Mouse (Mus musculus) CH12.LX (cell line): Measurements from ENCODE around the gene Kirrel3. TPM values are rescaled to one million over a fixed set of nuclear protein-coding genes. Genes with fewer than 3 reads are reported as not detected.
A peak's percentile ranks its signal among the peaks of the same experiment; 100 is the strongest.

Experiments
- DNase-seq: peaks from one replicate; pipeline ENCODE4 v3.0.0-alpha.2; 2013; ENCODE audit errors: extremely low read depth
- H3K27ac ChIP-seq: 2 replicates; pipeline ENCODE4 v1.5.1; 2012; ENCODE audit warnings: low read depth, mild to moderate bottlenecking, control low read depth, moderate library complexity; ENCODE audit not compliant: insufficient read depth
- H3K27me3 ChIP-seq: replicated peaks from 2 replicates; pipeline ENCODE3; 2012; ENCODE audit warnings: inconsistent platforms
- H3K36me3 ChIP-seq, 2 experiments: replicated peaks in 1 of 2; 2 replicates each; pipeline versions ENCODE3 to v1.6.1; 2012; ENCODE audit warnings: inconsistent platforms in 1 of 2, low read length in 1 of 2, mild to moderate bottlenecking in 1 of 2, mixed read lengths in 1 of 2, moderate library complexity in 1 of 2; ENCODE audit not compliant: control insufficient read depth in 1 of 2, insufficient read depth in 1 of 2
- H3K4me1 ChIP-seq, 2 experiments: 2 replicates each; pipeline ENCODE4 v1.6.1; 2012; ENCODE audit warnings: inconsistent platforms in 1 of 2, moderate library complexity in 1 of 2; ENCODE audit not compliant: insufficient read depth in 2 of 2, control insufficient read depth in 1 of 2
- H3K4me2 ChIP-seq: 2 replicates; pipeline ENCODE4 v1.6.1; 2012; ENCODE audit warnings: low read depth, mild to moderate bottlenecking, control low read depth; ENCODE audit not compliant: poor library complexity, insufficient read depth, severe bottlenecking
- H3K4me3 ChIP-seq, 3 experiments: fragments of 150-350 bp in 1 of 3; sonication (generic) in 1 of 3; replicated peaks in 1 of 3; 2 replicates each; pipeline versions ENCODE3 to v1.5.1; 2011 to 2012; ENCODE audit warnings: low read depth in 2 of 3, low read length in 2 of 3, mild to moderate bottlenecking in 2 of 3, moderate library complexity in 2 of 3, control low read depth in 1 of 3, improper control_type of control experiment in 1 of 3, inconsistent platforms in 1 of 3, mixed read lengths in 1 of 3; ENCODE audit not compliant: poor library complexity in 1 of 3
- H3K79me2 ChIP-seq: replicated peaks from 2 replicates; pipeline ENCODE4 v1.6.1; 2012; ENCODE audit warnings: mild to moderate bottlenecking, moderate library complexity; ENCODE audit not compliant: control insufficient read depth, poor library complexity, insufficient read depth, severe bottlenecking; ENCODE audit errors: extremely low read depth
- H3K9ac ChIP-seq: 2 replicates; pipeline ENCODE4 v1.6.1; 2012; ENCODE audit warnings: low read depth, mild to moderate bottlenecking, control low read depth, moderate library complexity; ENCODE audit not compliant: insufficient read depth
- H3K9me3 ChIP-seq: replicated peaks from 2 replicates; pipeline ENCODE3; 2012; ENCODE audit warnings: low read length, inconsistent platforms, mixed read lengths
- CTCF ChIP-seq, 2 experiments: IDR thresholded peaks in 1 of 2; conservative IDR thresholded peaks in 1 of 2; 2 replicates each; pipeline ENCODE4 v1.5.1; 2011 to 2012; ENCODE audit warnings: low read depth in 2 of 2, low read length in 2 of 2, improper control_type of control experiment in 1 of 2, inconsistent platforms in 1 of 2, mild to moderate bottlenecking in 1 of 2, moderate library complexity in 1 of 2
- ETS1 ChIP-seq: conservative IDR thresholded peaks from 2 replicates; pipeline ENCODE4 v1.6.1; 2012; ENCODE audit warnings: low read depth, mild to moderate bottlenecking, inconsistent platforms, low read length, improper control_type of control experiment, moderate library complexity
- HCFC1 ChIP-seq: IDR thresholded peaks from 2 replicates; pipeline ENCODE4 v1.6.1; 2012; ENCODE audit warnings: low read depth, mild to moderate bottlenecking, inconsistent platforms, low read length, improper control_type of control experiment
- MAZ ChIP-seq: IDR thresholded peaks from 2 replicates; pipeline ENCODE4 v1.6.1; 2012; ENCODE audit warnings: low read depth, mild to moderate bottlenecking, inconsistent platforms, low read length, improper control_type of control experiment, moderate library complexity
- RAD21 ChIP-seq: IDR thresholded peaks from 2 replicates; pipeline ENCODE4 v1.6.1; 2011; ENCODE audit warnings: low read depth, mild to moderate bottlenecking, low read length, improper control_type of control experiment, moderate library complexity
- SMC3 ChIP-seq: IDR thresholded peaks from 2 replicates; pipeline ENCODE4 v1.6.1; 2011; ENCODE audit warnings: low read depth, low read length, improper control_type of control experiment
- TBP ChIP-seq: conservative IDR thresholded peaks from 2 replicates; pipeline ENCODE4 v1.6.1; 2011; ENCODE audit warnings: low read depth, low read length, improper control_type of control experiment
- TCF12 ChIP-seq: IDR thresholded peaks from 2 replicates; pipeline ENCODE4 v1.6.1; 2014; ENCODE audit warnings: low read depth, mild to moderate bottlenecking, inconsistent platforms, low read length, improper control_type of control experiment
- USF1 ChIP-seq: IDR thresholded peaks from 2 replicates; pipeline ENCODE4 v1.6.1; 2014; ENCODE audit warnings: low read depth, mild to moderate bottlenecking, inconsistent platforms, low read length, improper control_type of control experiment
- dilution Hi-C: fragments of 300-500 bp; cut with MboI; formaldehyde crosslinking; loops from 2 replicates; pipeline ENCODE4 v1.14.3; 2020; ENCODE audit warnings: low sequenced_read_pairs; ENCODE audit not compliant: extremely low pct_unique_long_range_greater_than_20kb, extremely low pct_ligation_motif_present
- in situ Hi-C: fragments of 300-500 bp; cut with MboI; formaldehyde crosslinking; loops from 3 replicates; pipeline ENCODE4 v1.14.3; 2019; ENCODE audit warnings: low sequenced_read_pairs, low pct_ligation_motif_present, low pct_unique_long_range_greater_than_20kb, mixed read lengths
- polyA plus RNA-seq: library from polyadenylated mRNA; unstranded; fragments of >175 nt; gene quantifications from 2 replicates; pipeline ENCODE4 v1.2.1, GENCODE M21; 2012; ENCODE audit warnings: low read depth; ENCODE audit not compliant: insufficient read length
- total RNA-seq, 2 experiments: library from RNA; depleted of rRNA; stranded (reverse); fragments of 300-350 nt in 1 of 2; fragments of >200 nt in 1 of 2; gene quantifications; 2 replicates each; pipeline ENCODE4 v1.2.3; 2012 to 2014

The Kirrel3 gene
- total and polyA plus RNA-seq, 3 experiments, result not detected

DNA sequence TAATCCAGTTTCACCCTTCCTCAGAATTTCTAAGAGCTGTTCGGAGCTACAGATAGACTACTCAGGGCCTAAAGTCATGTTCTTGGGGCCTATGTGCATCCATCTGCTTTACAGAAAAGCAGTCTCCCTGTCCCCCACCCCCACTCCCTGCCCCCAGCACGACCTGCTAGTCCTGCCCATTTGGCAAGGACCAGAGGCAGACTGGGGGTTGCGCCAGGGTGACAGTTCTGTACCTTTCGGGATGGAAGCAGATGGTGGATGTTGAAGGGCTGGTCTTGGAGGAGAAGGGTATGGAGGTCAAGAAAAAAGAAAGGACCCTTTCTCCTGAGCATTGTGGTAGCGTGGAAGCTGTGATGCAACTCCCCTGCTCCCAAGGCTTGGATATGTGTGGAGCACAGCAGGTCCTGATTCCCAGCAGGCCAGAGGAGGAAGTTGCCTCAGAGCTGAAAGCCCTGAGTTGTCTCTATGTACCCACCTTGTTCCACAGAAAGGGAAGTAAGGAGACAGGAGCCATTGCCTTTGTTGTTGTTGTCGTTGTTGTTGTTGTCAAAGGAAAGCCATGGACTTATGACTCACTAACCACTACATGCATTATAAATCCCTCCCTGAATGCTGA is 541.8 kb downstream of the Kirrel3 start:
- dilution Hi-C loops, result no loop called here
- Histone ChIP-seq H3K4me3 (no peak overlapping the region), H3K27ac (no peak overlapping the region), H3K4me1 (peaks cover 0 to 23% of the 10 kb centered on the region in 2 experiments; a peak in 2 of 4 replicates), H3K79me2 (no peaks in the 10 kb centered on the region), H3K4me2 (no peak overlapping the region), H3K36me3 (no peaks in the 10 kb centered on the region), H3K9me3 (no peaks in the 10 kb centered on the region), H3K9ac (no peak overlapping the region), H3K27me3 (no peaks in the 10 kb centered on the region)
- no peak for DNase-seq
- no peak for TF ChIP-seq TBP
- no peak for TF ChIP-seq MAZ
- TF ChIP-seq HCFC1, result no peak
- in situ Hi-C loops, result loop anchor here (25.0 kb wide), 1 partner anchor 510 kb away; no protein-coding TSS in a partner anchor

DNA sequence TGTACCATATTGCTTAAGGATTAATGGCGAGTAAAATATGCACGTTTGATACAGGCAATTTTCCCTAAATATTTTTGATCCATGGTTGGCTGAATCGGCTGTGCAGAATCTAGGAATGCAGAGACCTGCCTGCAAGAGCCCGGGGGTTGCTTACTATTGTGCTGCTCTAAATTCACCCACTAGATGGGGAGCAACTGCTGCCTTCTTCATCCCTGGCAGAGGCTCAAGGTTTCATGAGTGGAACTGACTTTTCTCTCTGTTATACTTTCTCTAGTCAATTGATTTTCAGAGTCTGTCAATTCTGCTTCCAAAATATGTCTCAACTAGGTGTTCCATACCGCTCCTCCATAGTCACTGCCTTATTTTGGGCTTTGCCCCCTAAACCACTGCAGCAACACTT is 545.1 kb downstream of the Kirrel3 start:
- H3K4me1 ChIP-seq, result peaks cover 0 to 17% of the 10 kb centered on the region in 2 experiments; a peak in 2 of 4 replicates
- in situ Hi-C loops, result loop anchor here (25.0 kb wide), 1 partner anchor 506 kb away; no protein-coding TSS in a partner anchor
- no peak overlapping the region for H3K4me3 ChIP-seq
- no peak for DNase-seq
- dilution Hi-C loops, result no loop called here
- H3K27me3 ChIP-seq, result no peaks in the 10 kb centered on the region
- no peaks in the 10 kb centered on the region for H3K36me3 ChIP-seq
- no peak overlapping the region for H3K27ac ChIP-seq
- no peak overlapping the region for H3K4me2 ChIP-seq
- H3K9me3 ChIP-seq, result no peaks in the 10 kb centered on the region
- H3K9ac ChIP-seq, result no peak overlapping the region
- peak; percentile 58 for TF ChIP-seq RAD21
- no peak for TF ChIP-seq USF1
- TF ChIP-seq SMC3, result peak; percentile 41
- no peak for TF ChIP-seq MAZ
- peak in 1 of 2 experiments; percentile 49; a peak in 2 of 4 replicates for TF ChIP-seq CTCF (conservative IDR thresholded peaks at IDR 0.05 in 1 of 2, IDR thresholded peaks at IDR 0.05 in 1 of 2; ENCODE audit: low read depth in 2 of 2, low read length in 2 of 2)
- H3K79me2 ChIP-seq, result no peaks in the 10 kb centered on the region

DNA sequence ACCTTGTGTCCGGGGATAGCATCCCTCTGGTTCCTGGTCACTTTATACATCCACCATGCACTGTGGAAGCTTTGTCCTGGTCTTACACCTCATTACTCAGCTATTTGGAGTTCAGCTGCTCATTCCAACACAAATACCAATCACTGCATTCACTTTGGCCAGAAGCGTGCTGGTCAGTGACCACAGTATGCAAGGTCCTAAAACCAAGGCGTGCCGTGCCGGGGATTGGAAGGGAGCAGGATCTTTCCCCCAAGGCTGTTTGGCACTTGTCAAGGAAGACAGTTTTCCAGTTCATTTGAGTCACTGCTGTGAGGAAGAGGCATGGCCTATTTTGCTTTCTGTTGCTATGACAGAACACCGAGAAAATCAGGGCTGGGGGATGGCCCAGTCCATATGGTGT is 546.8 kb downstream of the Kirrel3 start:
- no peak for DNase-seq
- no peak for TF ChIP-seq TCF12
- TF ChIP-seq ETS1, result no peak
- no peak for TF ChIP-seq RAD21
- Histone ChIP-seq H3K4me2 (no peak overlapping the region), H3K36me3 (no peaks in the 10 kb centered on the region), H3K4me1 (peaks cover 0 to 16% of the 10 kb centered on the region in 2 experiments; a peak in 2 of 4 replicates), H3K9ac (no peak overlapping the region), H3K9me3 (peaks cover 5% of the 10 kb centered on the region), H3K79me2 (no peaks in the 10 kb centered on the region), H3K4me3 (no peak overlapping the region), H3K27me3 (no peaks in the 10 kb centered on the region), H3K27ac (no peak overlapping the region)
- in situ Hi-C loops, result loop anchor here (25.0 kb wide), 1 partner anchor 505 kb away; no protein-coding TSS in a partner anchor
- dilution Hi-C loops, result no loop called here
